Mouse (Mus musculus) cerebellum, adult 2 months (tissue): Measurements from ENCODE around the gene Gm45140. TPM values are rescaled to one million over a fixed set of nuclear protein-coding genes. Genes with fewer than 3 reads are reported as not detected.

Experiments
- DNase-seq, 2 experiments: peaks; one replicate each; pipeline ENCODE4 v3.0.0; 2021
- H3K27ac ChIP-seq: fragments of 200-500 bp; 2 replicates; pipeline ENCODE4 v1.5.1; 2012; ENCODE audit warnings: low read length, control low read depth, inconsistent platforms; ENCODE audit not compliant: insufficient read depth
- H3K27me3 ChIP-seq: fragments of 200-500 bp; 2 replicates; pipeline ENCODE4 v1.6.1; 2012; ENCODE audit warnings: inconsistent platforms, mild to moderate bottlenecking, low read length, moderate library complexity; ENCODE audit not compliant: control insufficient read depth, insufficient read depth
- H3K4me1 ChIP-seq: fragments of 200-500 bp; 2 replicates; pipeline ENCODE4 v1.6.1; 2011; ENCODE audit warnings: low read length; ENCODE audit not compliant: control insufficient read depth, insufficient read depth
- H3K4me3 ChIP-seq: fragments of 200-500 bp; replicated peaks from 2 replicates; pipeline ENCODE3; 2011; ENCODE audit warnings: mild to moderate bottlenecking, low read depth, low read length, control low read depth; ENCODE audit not compliant: insufficient read depth
- CTCF ChIP-seq: fragments of 200-500 bp; IDR thresholded peaks from 2 replicates; pipeline ENCODE4 v1.5.1; 2011; ENCODE audit warnings: low read depth, mild to moderate bottlenecking, control low read depth, low read length, moderate library complexity, borderline replicate concordance; ENCODE audit not compliant: insufficient read depth
- POLR2A ChIP-seq: fragments of 200-500 bp; IDR thresholded peaks from 2 replicates; pipeline ENCODE4 v1.6.1; 2011; ENCODE audit warnings: low read length, control low read depth, borderline replicate concordance; ENCODE audit not compliant: insufficient read depth
- WGBS: fragments of 180-500 bp; shearing (Covaris S2); methylation state at CpG from one replicate; pipeline ENCODE4 v1.1.7; 2018; 5-methylcytosine and 5-hydroxymethylcytosine counted together
- polyA plus RNA-seq: library from polyadenylated mRNA; depleted of rRNA; stranded (reverse); fragments of >200 nt; gene quantifications from 2 replicates; pipeline ENCODE4 v1.2.3, GENCODE M21; 2012

Gene Gm45140
- polyA plus RNA-seq, 1 experiment: 5.7 TPM

DNA sequence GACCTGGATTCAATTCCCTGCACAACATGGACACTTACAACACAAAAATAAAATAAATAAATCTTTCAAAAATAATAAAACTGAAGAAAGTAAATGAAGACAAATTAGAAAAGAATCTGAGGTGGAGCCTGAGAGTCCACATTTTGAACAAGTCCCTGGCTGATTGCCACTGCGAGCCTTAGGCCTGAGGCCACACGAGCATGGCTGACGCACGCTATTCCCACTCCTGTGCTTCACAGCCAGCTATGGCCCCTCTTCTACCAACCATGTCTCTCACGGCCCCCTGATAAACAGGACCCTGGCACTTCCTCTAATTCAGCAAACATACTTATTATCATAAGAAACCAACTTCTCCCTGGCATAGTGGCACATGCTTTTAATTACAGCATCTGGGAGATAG is 49.0 kb downstream of the Gm45140 start:
- no peak for TF ChIP-seq POLR2A
- no peak for TF ChIP-seq CTCF
- H3K27me3 ChIP-seq: no peaks in the 10 kb centered on the region
- WGBS: 85% methylated on average over 5 of the region's 5 CpGs
- H3K4me1 ChIP-seq: peaks cover 25% of the 10 kb centered on the region
- no peak for DNase-seq
- H3K27ac ChIP-seq: no peak overlapping the region
- no peak overlapping the region for H3K4me3 ChIP-seq

DNA sequence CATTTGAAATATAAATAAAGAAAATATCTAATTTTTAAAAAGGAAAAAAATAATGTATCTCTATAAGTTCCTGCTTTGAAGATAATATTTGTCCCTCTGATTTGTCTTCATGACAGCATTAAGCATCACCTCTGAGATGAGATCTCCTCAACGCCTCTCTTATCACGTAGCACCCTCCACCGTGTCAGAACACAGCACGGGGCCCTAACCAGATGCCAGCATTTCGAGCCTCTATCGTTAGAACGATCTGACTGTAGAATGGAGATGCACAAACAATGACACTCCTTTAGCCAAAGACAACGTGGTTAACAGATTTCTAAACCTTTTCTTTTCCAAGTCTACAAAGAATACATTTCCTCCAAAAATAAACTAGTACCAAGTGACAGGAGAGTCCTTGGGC is 51.6 kb downstream of the Gm45140 start:
- TF ChIP-seq POLR2A (no peak), CTCF (no peak)
- no peak overlapping the region for H3K4me3 ChIP-seq
- H3K27ac ChIP-seq: no peak overlapping the region
- DNase-seq: no peak
- 76% methylated on average over 8 of the region's 8 CpGs for WGBS
- H3K4me1 ChIP-seq: peaks cover 13% of the 10 kb centered on the region
- H3K27me3 ChIP-seq: no peaks in the 10 kb centered on the region

DNA sequence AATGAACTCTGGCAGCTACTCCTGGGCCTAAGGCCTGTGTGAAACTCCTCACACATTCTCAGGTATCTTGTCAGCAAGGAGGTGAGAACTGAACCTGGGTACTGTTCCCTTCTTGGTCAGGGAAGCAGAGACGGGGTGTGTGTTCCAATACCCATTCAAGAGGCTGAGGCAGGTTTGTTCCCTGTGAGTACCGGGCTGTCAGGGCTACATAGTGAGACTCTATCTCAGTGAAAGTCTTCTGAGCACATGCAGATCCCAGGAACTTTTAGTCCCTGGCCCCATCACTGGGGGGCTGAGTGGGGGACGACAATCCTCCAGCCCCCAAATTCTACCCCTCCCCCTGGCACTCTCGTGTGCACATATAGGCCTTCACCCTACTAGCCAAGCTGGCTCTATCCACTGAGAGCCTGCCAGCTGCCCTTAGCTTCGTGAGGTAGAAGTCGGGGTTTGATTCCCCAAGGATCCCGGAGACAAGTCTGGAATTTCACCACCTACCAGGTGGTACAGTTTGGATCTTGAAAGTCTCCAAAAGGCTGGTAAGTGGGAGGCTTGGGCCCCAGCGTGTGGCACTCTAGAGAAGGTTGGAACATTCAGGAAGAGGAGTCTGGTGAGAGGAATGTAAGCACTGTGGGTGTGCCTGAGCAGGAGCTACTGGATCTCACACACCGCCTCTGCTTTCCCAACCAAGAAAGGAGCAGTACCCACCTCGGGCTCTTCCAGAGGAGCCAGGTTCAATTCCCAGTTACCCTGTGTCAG is 54.9 kb downstream of the Gm45140 start:
- no peak overlapping the region for H3K27ac ChIP-seq
- WGBS: 73% methylated on average over 10 of the region's 10 CpGs
- no peaks in the 10 kb centered on the region for H3K27me3 ChIP-seq
- TF ChIP-seq POLR2A (no peak), CTCF (no peak)
- H3K4me3 ChIP-seq: no peak overlapping the region
- H3K4me1 ChIP-seq: no peaks in the 10 kb centered on the region
- DNase-seq: no peak

DNA sequence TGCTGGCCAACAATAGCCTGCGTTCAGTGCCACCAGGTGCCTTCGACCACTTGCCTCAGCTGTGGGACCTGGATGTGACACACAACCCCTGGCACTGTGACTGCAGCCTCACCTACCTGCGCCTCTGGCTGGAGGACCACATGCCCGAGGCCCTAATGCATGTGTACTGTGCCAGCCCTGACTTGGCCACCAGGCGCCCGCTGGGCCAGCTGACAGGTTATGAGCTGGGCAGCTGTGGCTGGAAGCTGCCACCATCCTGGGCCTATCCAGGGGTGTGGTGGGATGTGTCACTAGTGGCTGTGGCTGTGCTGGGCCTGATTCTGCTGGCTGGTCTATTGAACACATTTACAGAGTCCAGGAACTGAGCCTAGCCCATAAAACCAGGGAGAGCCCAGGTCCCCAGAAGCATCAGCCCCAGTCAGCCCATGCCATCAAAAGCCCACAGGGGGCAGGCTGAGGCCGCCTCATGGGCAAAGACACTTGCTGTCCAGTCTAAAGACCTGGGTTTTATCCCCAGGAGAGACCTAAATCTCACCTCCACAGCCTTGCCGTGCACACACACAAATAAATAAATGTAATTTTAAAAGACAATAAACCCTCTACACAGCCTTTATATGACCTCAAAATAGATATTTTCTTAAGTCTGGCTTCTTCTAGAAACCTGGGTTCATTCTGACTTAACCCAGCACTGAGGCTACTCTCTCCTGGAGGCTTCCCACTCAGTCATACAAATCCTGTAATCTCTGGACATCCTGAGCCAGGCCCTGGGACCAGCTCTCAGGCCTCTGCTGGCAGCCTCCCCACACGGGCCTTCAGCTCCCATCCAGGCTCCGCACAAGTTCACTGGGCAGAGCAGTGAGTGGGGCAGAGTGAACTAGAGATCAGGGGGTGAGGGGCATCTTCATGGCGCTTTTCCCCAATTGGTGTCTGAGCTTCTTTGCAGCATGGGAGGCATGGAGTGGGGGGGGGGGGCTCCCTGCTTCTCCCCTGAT is 56.1 kb downstream of the Gm45140 start:
- Histone ChIP-seq H3K4me1 (no peaks in the 10 kb centered on the region), H3K4me3 (no peak overlapping the region), H3K27ac (no peak overlapping the region), H3K27me3 (no peaks in the 10 kb centered on the region)
- peak; percentile 23 to 27 for DNase-seq
- peak; percentile 55; the same call in 1 of the 2 replicates for TF ChIP-seq CTCF
- no peak for TF ChIP-seq POLR2A
- 77% methylated on average over 11 of the region's 11 CpGs for WGBS

DNA sequence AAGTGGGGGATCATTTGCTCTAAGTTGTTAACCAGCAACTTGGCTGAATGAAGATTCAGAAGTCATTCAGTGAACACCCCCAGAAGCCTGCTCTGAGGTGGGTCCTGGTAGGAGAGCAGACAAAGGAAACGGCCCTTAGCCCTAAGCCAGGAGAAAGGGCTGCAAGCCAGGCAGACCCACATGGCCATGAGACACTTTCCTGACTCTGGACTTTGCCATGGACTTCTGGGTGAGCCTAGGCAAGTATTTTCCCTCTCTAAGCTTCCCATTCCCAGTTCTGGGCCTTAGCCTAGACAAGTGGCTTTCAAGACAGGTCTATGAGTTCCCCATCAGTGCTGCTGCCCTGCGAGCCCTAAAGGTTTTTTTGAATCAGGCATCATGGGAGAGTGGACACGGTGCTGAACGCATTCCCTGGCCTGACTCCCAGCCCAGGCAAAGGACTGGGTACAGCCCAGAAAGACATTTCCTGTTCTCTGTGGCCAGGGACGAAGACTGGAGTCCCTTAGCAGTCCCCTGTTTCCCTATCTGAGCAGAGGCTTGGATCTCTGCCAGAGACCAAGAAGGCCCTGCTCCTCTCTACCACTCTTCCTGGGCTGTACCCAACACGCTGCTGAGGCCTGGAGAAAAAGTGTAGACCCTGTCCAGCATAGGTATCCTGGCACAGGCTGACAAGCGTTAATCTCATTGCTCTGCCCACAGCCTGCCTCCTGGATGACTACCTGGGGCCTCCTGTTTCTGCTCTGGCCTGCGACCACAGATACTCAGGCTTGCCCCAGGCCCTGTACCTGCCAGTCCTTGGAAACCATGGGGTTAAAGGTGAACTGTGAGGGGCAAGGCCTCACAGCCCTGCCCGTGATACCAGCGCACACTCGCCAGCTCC is 57.1 kb downstream of the Gm45140 start:
- Histone ChIP-seq H3K27ac (no peak overlapping the region), H3K4me3 (no peak overlapping the region), H3K27me3 (no peaks in the 10 kb centered on the region), H3K4me1 (no peaks in the 10 kb centered on the region)
- DNase-seq: no peak
- TF ChIP-seq POLR2A (no peak), CTCF (no peak)
- WGBS: 62% methylated on average over 11 of the region's 11 CpGs

DNA sequence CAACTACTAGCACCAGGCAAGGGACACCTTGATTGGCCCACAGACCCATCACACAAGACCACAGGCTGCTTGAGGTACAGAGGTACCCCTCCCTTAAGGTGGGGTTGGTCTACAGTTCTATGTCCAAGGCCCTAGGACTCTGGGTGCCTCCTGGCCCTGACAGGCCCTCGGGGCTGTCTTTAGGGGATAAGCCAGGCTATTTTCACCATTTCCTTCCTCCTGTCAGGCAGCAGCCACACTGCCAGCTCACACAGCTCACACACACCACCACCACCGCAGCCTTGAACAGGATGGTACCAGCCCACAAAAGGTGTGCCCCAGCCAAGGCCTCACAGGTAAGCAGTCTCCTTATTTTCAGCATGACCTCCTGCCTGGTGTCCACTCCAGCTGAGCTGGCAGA is 57.8 kb downstream of the Gm45140 start, which contains the start of gene Gp9:
Gene Gp9 (plus strand): TSS at position 231 of the 400 bp plus-strand sequence.
- TF ChIP-seq CTCF (no peak), POLR2A (no peak)
- Histone ChIP-seq H3K4me1 (no peaks in the 10 kb centered on the region), H3K27ac (no peak within 1 kb of the TSS), H3K4me3 (no peak within 1 kb of the TSS), H3K27me3 (no peaks in the 10 kb centered on the region)
- DNase-seq: no peak
- 80% methylated on average over 2 of the region's 2 CpGs for WGBS

DNA sequence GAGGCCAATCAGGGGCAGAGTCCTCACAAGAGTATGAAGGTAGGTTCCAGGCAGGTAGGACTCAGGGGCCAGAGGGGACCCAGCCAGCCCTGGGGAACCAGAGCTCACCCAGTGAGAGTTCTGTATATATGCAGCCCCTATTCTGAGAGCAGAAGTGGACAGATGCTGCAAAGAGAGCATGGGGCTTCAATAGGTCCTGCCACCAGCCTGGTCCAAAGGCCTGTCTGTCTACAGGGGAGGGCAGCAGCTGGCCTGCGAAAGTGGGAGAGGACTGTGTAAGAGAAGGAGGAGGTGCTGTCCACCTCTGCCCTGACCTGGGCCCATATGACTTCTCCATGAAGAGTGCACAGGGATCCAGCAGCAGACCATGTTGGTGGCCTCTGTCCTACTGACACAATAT is 58.9 kb downstream of the Gm45140 start:
- 88% methylated on average over 1 of the region's 1 CpGs for WGBS

More for the DNA sequence above, 58.9 kb downstream of the Gm45140 start:
- H3K27ac ChIP-seq: no peak overlapping the region
- no peaks in the 10 kb centered on the region for H3K4me1 ChIP-seq
- DNase-seq: no peak
- no peak overlapping the region for H3K4me3 ChIP-seq
- no peaks in the 10 kb centered on the region for H3K27me3 ChIP-seq
- TF ChIP-seq CTCF: no peak
- no peak for TF ChIP-seq POLR2A
